Mouse (Mus musculus): ENCODE measurements around the gene Nanos1. TPM values are rescaled to one million over a fixed set of nuclear protein-coding genes. Genes with fewer than 3 reads are reported as not detected.
A peak's percentile ranks its signal among the peaks of the same experiment; 100 is the strongest.

Nanos1 gene
- polyA plus RNA-seq, 1 experiment from 2014 or later: 1.2 TPM

DNA sequence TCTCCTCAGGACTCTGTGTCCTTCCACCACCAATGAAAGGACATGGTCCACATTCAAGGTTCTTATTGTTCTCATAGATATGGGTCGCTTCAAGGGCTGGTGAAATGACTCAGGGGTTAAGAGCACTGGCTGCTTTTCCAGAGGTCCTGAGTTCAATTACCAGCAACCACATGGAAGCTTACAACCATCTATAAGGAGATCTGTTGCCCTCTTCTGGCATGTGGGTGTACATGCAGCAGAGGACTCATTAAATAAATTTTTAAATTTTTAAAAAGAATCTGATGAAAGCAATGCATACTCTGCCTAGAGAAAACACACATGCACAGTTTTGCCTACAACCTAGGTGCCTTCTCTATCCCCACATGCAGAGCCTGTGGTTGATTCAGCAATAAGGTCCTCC is 15.2 kb upstream of the Nanos1 start:
- no peak overlapping the region for H3K4me3 ChIP-seq (ENCODE audit: low read depth, low read length)
- 43% methylated on average over 1 of the region's 1 CpGs for WGBS

DNA sequence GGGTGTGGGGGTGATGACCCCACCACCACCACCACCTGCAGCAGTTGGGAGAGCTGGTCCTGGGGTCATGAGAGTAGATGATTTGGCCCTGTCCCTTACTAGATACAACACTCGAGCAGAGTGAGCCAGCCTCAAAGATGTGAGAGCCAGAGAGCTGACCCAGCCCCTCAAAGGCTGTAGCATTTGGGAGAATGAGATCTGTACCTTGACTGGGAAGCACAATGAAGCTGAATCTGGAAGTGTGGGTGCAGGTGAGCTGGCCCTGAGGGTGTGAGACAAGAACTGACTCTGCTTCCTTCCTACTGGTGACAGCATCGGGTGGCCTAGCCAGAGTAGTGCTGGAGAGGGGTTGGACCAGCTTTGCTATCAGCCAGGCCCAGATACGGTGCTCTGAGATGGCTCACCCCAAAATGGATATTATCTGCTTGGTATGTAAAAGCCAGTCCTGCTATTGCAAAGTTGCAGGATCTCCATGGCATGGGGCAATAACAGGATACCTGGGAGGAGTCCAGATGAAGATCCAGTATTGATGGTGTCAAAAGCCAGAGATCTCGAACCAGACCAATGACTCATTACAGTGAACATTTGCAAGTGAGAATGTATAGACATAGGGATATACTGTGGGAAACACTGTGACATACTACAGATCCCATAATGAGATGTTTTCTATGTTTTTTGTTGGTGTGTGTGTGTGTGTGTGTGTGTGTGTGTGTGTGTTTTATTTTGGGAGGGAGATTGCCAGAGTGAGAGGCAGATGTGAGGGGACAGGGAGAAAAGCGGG is 11.8 kb upstream of the Nanos1 start:
- no peaks in the 10 kb centered on the region for H3K36me3 ChIP-seq (ENCODE audit: control insufficient read depth, insufficient read depth, low read length)
- H3K4me2 ChIP-seq: no peak overlapping the region; the same call in 1 of the 2 replicates
- no peaks in the 10 kb centered on the region for H3K9me3 ChIP-seq (ENCODE audit: control insufficient read depth, low read length)
- ATAC-seq (replicated peaks; ENCODE audit: low FRiP score) (peak; percentile 95), DNase-seq (ENCODE audit: low spot score) (no peak)
- H3K4me3 ChIP-seq (ENCODE audit: low read depth, low read length): no peak overlapping the region
- H3K27me3 ChIP-seq (replicated peaks; ENCODE audit: control insufficient read depth, insufficient read depth, low read length): no peaks in the 10 kb centered on the region
- H3K9ac ChIP-seq (ENCODE audit: low read depth, low read length): no peak overlapping the region
- 53% methylated on average over 5 of the region's 5 CpGs for WGBS
- H3K27ac ChIP-seq (ENCODE audit: low read depth, low read length): no peak overlapping the region
- no peaks in the 10 kb centered on the region for H3K4me1 ChIP-seq (replicated peaks; ENCODE audit: control insufficient read depth, insufficient read depth, low read length)

More for the DNA sequence above, 15.2 kb upstream of the Nanos1 start:
- no peak for ATAC-seq (replicated peaks; ENCODE audit: low FRiP score)
- H3K27ac ChIP-seq (ENCODE audit: low read depth, low read length): no peak overlapping the region
- no peak overlapping the region for H3K4me2 ChIP-seq
- no peaks in the 10 kb centered on the region for H3K36me3 ChIP-seq (ENCODE audit: control insufficient read depth, insufficient read depth, low read length)
- no peak for DNase-seq (ENCODE audit: low spot score)
- H3K27me3 ChIP-seq (replicated peaks; ENCODE audit: control insufficient read depth, insufficient read depth, low read length): no peaks in the 10 kb centered on the region
- no peak overlapping the region for H3K9ac ChIP-seq (ENCODE audit: low read depth, low read length)
- no peaks in the 10 kb centered on the region for H3K4me1 ChIP-seq (replicated peaks; ENCODE audit: control insufficient read depth, insufficient read depth, low read length)
- H3K9me3 ChIP-seq (ENCODE audit: control insufficient read depth, low read length): no peaks in the 10 kb centered on the region

DNA sequence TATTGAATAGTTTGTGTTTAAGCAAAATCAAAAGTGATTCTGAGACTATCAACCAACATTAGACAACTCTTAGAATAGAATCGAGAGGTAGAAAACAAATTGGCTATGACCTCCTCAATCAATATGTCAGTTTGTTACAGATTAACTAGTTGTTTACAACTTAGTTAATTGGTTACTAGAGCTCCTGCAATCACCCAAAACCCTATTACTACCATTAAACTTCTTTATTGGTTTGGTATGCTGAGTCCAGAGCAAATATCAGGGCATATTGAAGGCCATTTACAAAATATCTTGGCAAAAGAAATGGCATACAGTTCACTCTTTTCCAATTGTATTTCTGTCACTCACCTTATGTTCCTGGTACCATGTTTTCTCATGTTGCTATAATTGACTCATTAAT is 8.0 kb upstream of the Nanos1 start:
- no peak overlapping the region for H3K9ac ChIP-seq (ENCODE audit: low read depth, low read length)
- H3K4me3 ChIP-seq (ENCODE audit: low read depth, low read length): no peak overlapping the region
- 74% methylated on average over 1 of the region's 1 CpGs for WGBS
- H3K4me2 ChIP-seq: no peak overlapping the region
- H3K27ac ChIP-seq (ENCODE audit: low read depth, low read length): no peak overlapping the region
- ATAC-seq (replicated peaks; ENCODE audit: low FRiP score): no peak
- no peak for DNase-seq (ENCODE audit: low spot score)
- H3K9me3 ChIP-seq (ENCODE audit: control insufficient read depth, low read length): no peaks in the 10 kb centered on the region
- no peaks in the 10 kb centered on the region for H3K36me3 ChIP-seq (ENCODE audit: control insufficient read depth, insufficient read depth, low read length)
- H3K27me3 ChIP-seq (replicated peaks; ENCODE audit: control insufficient read depth, insufficient read depth, low read length): no peaks in the 10 kb centered on the region
- H3K4me1 ChIP-seq (replicated peaks; ENCODE audit: control insufficient read depth, insufficient read depth, low read length): no peaks in the 10 kb centered on the region

DNA sequence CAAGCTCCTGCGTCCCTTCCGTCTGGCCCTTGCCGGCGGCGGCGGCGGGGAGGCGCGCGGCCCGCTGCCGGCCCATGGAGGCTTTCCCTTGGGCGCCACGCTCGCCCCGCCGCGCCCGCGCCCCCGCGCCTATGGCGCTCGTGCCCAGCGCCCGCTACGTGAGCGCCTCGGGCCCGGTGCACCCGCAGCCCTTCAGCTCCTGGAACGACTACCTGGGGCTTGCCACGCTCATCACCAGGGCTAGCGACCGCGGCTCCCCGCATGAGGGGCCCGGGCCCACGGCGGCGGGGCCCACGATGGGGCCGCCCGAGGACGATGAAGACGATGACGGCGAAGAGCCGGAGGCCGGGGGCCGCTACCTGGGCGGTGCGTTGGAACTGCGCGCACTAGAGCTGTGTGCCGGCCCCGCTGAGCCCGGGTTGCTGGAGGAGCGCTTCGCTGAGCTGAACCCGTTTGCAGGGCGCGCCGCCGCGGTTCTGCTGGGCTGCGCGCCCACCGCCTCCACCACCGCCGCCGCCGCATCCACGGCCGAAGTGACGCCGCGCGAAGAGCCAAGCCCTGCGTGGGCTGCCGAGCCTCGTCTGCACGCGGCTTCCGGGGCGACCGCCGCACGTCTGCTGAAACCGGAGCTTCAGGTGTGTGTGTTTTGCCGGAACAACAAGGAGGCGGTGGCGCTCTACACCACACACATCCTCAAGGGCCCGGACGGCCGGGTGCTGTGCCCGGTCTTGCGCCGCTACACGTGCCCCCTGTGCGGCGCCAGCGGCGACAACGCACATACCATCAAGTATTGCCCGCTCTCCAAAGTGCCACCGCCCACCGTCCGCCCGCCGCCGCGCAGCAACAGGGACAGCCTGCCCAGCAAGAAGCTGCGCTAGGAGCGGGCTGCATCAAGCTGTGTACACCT is 658 bp downstream of the Nanos1 start:
- peaks cover 6% of the 10 kb centered on the region; the same call in 1 of the 2 replicates for H3K36me3 ChIP-seq (ENCODE audit: control insufficient read depth, insufficient read depth, low read length)
- DNase-seq (ENCODE audit: low spot score): peak; percentile 66
- peak overlapping the region; percentile 73 for H3K4me3 ChIP-seq (ENCODE audit: low read depth, low read length)
- peak; percentile 48 for ATAC-seq (replicated peaks; ENCODE audit: low FRiP score)
- peak overlapping the region; percentile 67 for H3K9ac ChIP-seq (ENCODE audit: low read depth, low read length)
- H3K4me1 ChIP-seq (replicated peaks; ENCODE audit: control insufficient read depth, insufficient read depth, low read length): peaks cover 4% of the 10 kb centered on the region
- no peak overlapping the region for H3K27ac ChIP-seq (ENCODE audit: low read depth, low read length)
- peaks cover 3% of the 10 kb centered on the region for H3K27me3 ChIP-seq (replicated peaks; ENCODE audit: control insufficient read depth, insufficient read depth, low read length)
- no peaks in the 10 kb centered on the region for H3K9me3 ChIP-seq (ENCODE audit: control insufficient read depth, low read length)
- WGBS: under 1% methylated on average over 105 of the region's 115 CpGs
- H3K4me2 ChIP-seq: peak overlapping the region; percentile 97

DNA sequence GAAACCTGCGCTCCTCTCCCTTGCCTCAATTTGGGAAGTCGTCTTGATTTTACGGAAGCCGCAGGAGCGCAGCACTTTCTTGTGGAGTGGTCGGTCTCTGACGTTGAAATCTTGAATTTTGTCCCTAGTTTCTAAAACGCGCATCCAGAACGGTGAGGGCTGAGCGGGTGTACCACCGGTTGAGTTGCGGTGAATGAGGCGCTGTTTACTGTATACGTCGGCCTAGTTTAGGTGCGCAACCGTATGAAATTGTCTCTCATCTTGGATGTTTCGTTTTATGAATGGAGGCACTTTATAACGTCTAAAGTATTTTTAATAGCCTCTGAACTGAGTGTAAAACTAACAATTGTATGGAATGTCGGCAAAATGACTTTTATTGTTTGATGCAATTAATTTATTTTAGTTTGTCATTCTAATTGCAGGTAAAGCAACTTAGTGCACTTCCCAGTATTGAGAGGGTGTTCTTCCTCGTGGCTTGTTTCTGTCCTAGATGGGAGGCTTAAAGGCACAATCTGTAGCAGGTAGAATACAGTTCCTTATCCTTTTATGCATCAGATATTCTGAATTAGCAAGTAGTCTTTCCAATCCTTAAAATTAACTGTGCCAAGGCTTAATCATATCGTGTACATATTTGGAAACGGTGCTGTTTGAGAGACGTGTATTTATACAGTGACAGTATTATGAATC is 1.5 kb downstream of the Nanos1 start:
- Histone ChIP-seq H3K36me3 (ENCODE audit: control insufficient read depth, insufficient read depth, low read length) (peaks cover 8% of the 10 kb centered on the region; the same call in 1 of the 2 replicates), H3K4me2 (peak overlapping the region; percentile 97), H3K9me3 (ENCODE audit: control insufficient read depth, low read length) (no peaks in the 10 kb centered on the region), H3K4me1 (replicated peaks; ENCODE audit: control insufficient read depth, insufficient read depth, low read length) (peaks cover 4% of the 10 kb centered on the region), H3K4me3 (ENCODE audit: low read depth, low read length) (peak overlapping the region; percentile 73), H3K27ac (ENCODE audit: low read depth, low read length) (no peak overlapping the region), H3K9ac (ENCODE audit: low read depth, low read length) (peak overlapping the region; percentile 67; the same call in 1 of the 2 replicates), H3K27me3 (replicated peaks; ENCODE audit: control insufficient read depth, insufficient read depth, low read length) (peaks cover 3% of the 10 kb centered on the region)
- ATAC-seq (replicated peaks; ENCODE audit: low FRiP score) (no peak), DNase-seq (ENCODE audit: low spot score) (no peak)
- WGBS: 7% methylated on average over 25 of the region's 25 CpGs

DNA sequence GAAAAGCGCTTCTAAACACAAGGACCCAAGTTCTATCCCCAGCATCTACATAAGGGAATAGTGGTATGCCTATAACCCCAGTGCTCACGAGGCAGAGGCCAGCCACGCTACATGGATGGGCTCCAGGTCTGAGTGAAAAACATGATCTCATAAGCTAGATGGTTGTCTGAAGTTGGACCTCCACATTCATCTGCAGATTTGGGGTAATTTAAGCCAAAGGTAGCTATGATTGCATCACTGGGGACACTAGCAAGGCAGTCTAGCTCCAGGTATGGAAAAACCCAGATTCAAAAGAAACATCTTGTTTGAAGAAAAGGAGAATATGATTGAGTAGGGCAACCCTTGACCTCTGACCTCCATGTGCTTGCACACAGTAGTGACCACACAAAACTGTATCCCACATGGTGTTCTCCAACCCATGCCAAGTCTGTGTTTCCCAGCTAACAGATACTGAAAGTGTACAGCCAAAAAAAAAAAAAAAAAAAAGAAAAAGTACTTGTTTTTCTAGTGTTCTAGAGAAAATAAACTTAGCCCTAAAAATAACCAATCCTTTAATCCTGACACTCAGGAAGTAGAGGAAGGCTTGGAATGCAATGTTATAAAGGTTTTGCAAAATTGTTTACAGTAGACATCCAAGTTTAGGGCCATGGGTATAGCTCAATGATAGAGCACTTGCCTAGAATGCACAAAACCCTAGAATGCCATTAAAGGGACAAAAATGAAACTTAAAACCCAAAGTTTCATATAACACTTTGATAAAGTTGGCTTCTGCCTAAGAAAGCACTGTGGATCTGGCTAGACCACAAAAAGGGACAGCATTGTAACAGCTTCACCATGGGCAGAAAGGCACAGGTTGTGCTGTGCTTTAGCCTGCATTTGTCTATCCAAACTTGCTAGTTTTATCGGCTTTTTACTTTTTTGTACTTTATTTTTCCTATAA is 3.4 kb downstream of the Nanos1 start:
- no peak overlapping the region for H3K9ac ChIP-seq (ENCODE audit: low read depth, low read length)
- peaks cover 23% of the 10 kb centered on the region for H3K36me3 ChIP-seq (ENCODE audit: control insufficient read depth, insufficient read depth, low read length)
- DNase-seq (ENCODE audit: low spot score) (no peak), ATAC-seq (replicated peaks; ENCODE audit: low FRiP score) (no peak)
- no peak overlapping the region for H3K4me2 ChIP-seq
- WGBS: 79% methylated on average over 4 of the region's 4 CpGs
- H3K27ac ChIP-seq (ENCODE audit: low read depth, low read length): no peak overlapping the region
- H3K4me3 ChIP-seq (ENCODE audit: low read depth, low read length): no peak overlapping the region
- peaks cover 4% of the 10 kb centered on the region for H3K4me1 ChIP-seq (replicated peaks; ENCODE audit: control insufficient read depth, insufficient read depth, low read length)
- H3K27me3 ChIP-seq (replicated peaks; ENCODE audit: control insufficient read depth, insufficient read depth, low read length): no peaks in the 10 kb centered on the region; the same call in 1 of the 2 replicates
- no peaks in the 10 kb centered on the region for H3K9me3 ChIP-seq (ENCODE audit: control insufficient read depth, low read length)

DNA sequence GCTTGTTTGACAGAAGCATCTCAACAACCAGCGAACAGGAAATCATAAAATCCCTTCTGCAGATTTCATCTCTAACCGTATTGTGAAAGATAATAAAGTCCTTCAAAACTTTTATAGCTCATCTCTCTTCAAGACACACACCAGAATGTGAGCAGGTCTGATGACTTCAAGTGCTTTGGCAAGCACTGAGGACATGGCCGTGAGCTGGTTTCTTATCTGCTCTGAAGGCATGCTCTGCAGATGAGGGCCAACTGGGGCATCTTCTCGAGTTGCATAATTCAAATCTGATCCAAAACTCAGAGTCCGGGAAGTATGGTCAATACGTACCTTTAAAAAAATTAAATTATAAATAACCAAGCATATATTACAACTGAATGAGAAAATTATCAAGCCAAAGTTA is 17.6 kb downstream of the Nanos1 start:
- no peak overlapping the region for H3K27ac ChIP-seq (ENCODE audit: low read depth, low read length)
- H3K4me1 ChIP-seq (replicated peaks; ENCODE audit: control insufficient read depth, insufficient read depth, low read length): no peaks in the 10 kb centered on the region
- H3K4me3 ChIP-seq (ENCODE audit: low read depth, low read length): no peak overlapping the region
- peaks cover 53% of the 10 kb centered on the region for H3K36me3 ChIP-seq (ENCODE audit: control insufficient read depth, insufficient read depth, low read length)
- no peaks in the 10 kb centered on the region for H3K9me3 ChIP-seq (ENCODE audit: control insufficient read depth, low read length)
- H3K27me3 ChIP-seq (replicated peaks; ENCODE audit: control insufficient read depth, insufficient read depth, low read length): no peaks in the 10 kb centered on the region
- no peak overlapping the region for H3K9ac ChIP-seq (ENCODE audit: low read depth, low read length)
- no peak overlapping the region for H3K4me2 ChIP-seq
- DNase-seq (ENCODE audit: low spot score) (no peak), ATAC-seq (replicated peaks; ENCODE audit: low FRiP score) (no peak)
- WGBS: 84% methylated on average over 6 of the region's 6 CpGs

Data from liver, embryonic 11.5 days (tissue).